Comparison of ENCODE assay signal across 28 mouse cellular contexts in genomic region chr5:104417028-104417427, GRCm38 (mm10). TPM values are rescaled to one million over a fixed set of nuclear protein-coding genes. Genes with fewer than 3 reads are reported as not detected.
DNase-seq lines count a peak whose midpoint lies in the region; ATAC-seq and TF ChIP-seq lines count a peak whose summit lies in the region.
"Had no signal": no experiment of that assay in that cellular context is flagged by ENCODE, and none has a peak within 500 bp of the region (broad histone marks: within the 10 kb centered on the region; RNA-seq: fewer than 3 reads in every experiment).

No protein-coding gene starts in this region.

- no peak for TF ChIP-seq EP300 in stomach, postnatal 0 days (optimal IDR thresholded peaks at IDR 0.05)

- H3K36me3 ChIP-seq in ES-E14 (ENCODE audit: control insufficient read depth, insufficient read depth, low read length, poor library complexity, severe bottlenecking): no peaks in the 10 kb centered on the region
- no peaks in the 10 kb centered on the region for H3K36me3 ChIP-seq in forebrain, embryonic 10.5 days (replicated peaks)
- no peaks in the 10 kb centered on the region for H3K36me3 ChIP-seq in stomach, postnatal 0 days (ENCODE audit: control insufficient read depth, insufficient read depth, low read length)
- H3K36me3 ChIP-seq: embryonic facial prominence, embryonic 12.5 days; embryonic facial prominence, embryonic 15.5 days; G1E; heart, embryonic 10.5 days; heart, embryonic 13.5 days; hindbrain, embryonic 12.5 days; hindbrain, embryonic 15.5 days had no signal

- no peak overlapping the region for H3K4me2 ChIP-seq in stomach, postnatal 0 days (replicated peaks; ENCODE audit: low read depth)
- H3K4me2 ChIP-seq: embryonic facial prominence, embryonic 12.5 days; embryonic facial prominence, embryonic 15.5 days; forebrain, embryonic 13.5 days; heart, embryonic 13.5 days; hindbrain, embryonic 12.5 days; hindbrain, embryonic 15.5 days had no signal

- DNase-seq in 416B (ENCODE audit: low read depth) (peak; percentile 54), ES-E14 (ENCODE audit: low read depth, low spot score) (no peak)
- no peak for DNase-seq in forebrain, embryonic 10.5 days (ENCODE audit: extremely low spot score, low spot score)
- no peak for DNase-seq in stomach, postnatal 0 days (ENCODE audit: low spot score)
- no peak for DNase-seq in left cerebral cortex, adult 18-20 months (ENCODE audit: low spot score in 2 of 2)
- DNase-seq: adrenal gland, adult 8-10 months; adrenal gland, postnatal 25 days; cerebellum, adult 18-20 months; cerebellum, adult 9-10 months; cerebellum, postnatal 14 days; gastrocnemius, adult 2 months; gastrocnemius, postnatal 14 days; heart, adult 2 months; heart, postnatal 14 days; heart, postnatal 4 days had no signal

- no peak for TF ChIP-seq CTCF in stomach, postnatal 0 days (IDR thresholded peaks at IDR 0.05; ENCODE audit: low read depth)

- in situ Hi-C loops in ES-E14 (cut with MboI; ENCODE audit: low sequenced_read_pairs in 2 of 2, unreplicated experiment in 2 of 2): no loop called here

- H3K27ac ChIP-seq in ES-E14 (ENCODE audit: insufficient read depth, low read depth, low read length, poor library complexity, severe bottlenecking): no peak overlapping the region
- no peak overlapping the region for H3K27ac ChIP-seq in forebrain, embryonic 10.5 days
- H3K27ac ChIP-seq in stomach, postnatal 0 days (replicated peaks): no peak overlapping the region
- H3K27ac ChIP-seq: embryonic facial prominence, embryonic 12.5 days; embryonic facial prominence, embryonic 15.5 days; forebrain, embryonic 13.5 days; gastrocnemius, adult 2 months; heart, adult 2 months; heart, embryonic 10.5 days; heart, embryonic 13.5 days; hindbrain, embryonic 12.5 days; hindbrain, embryonic 15.5 days had no signal

- peak; percentile 68 for ATAC-seq in granulocyte monocyte progenitor cell, adult 5-6 weeks (replicated peaks; ENCODE audit: poor library complexity, severe bottlenecking)
- peak; percentile 70 for ATAC-seq in megakaryocyte, adult 5-6 weeks (ENCODE audit: poor library complexity, severe bottlenecking)
- no peak for ATAC-seq in stomach, postnatal 0 days (ENCODE audit: low FRiP score, low TSS enrichment)
- no peak for ATAC-seq in erythroid progenitor cell, adult 5-6 weeks (replicated peaks; ENCODE audit: low FRiP score, poor library complexity, severe bottlenecking)
- ATAC-seq: forebrain, embryonic 13.5 days; forebrain, embryonic 16.5 days; Patski had no signal

- no peaks in the 10 kb centered on the region for H3K4me1 ChIP-seq in ES-E14 (ENCODE audit: control insufficient read depth in 2 of 2, insufficient read depth in 2 of 2, low read length in 2 of 2, poor library complexity in 1 of 2)
- H3K4me1 ChIP-seq in forebrain, embryonic 10.5 days: no peaks in the 10 kb centered on the region
- no peaks in the 10 kb centered on the region for H3K4me1 ChIP-seq in stomach, postnatal 0 days (replicated peaks; ENCODE audit: control insufficient read depth, insufficient read depth)
- H3K4me1 ChIP-seq: embryonic facial prominence, embryonic 12.5 days; embryonic facial prominence, embryonic 15.5 days; heart, embryonic 10.5 days; heart, embryonic 13.5 days; hindbrain, embryonic 12.5 days; hindbrain, embryonic 15.5 days had no signal

- H3K27me3 ChIP-seq in forebrain, embryonic 10.5 days (ENCODE audit: poor library complexity, severe bottlenecking): no peaks in the 10 kb centered on the region
- no peaks in the 10 kb centered on the region for H3K27me3 ChIP-seq in stomach, postnatal 0 days (ENCODE audit: control insufficient read depth, insufficient read depth, low read length)
- H3K27me3 ChIP-seq: embryonic facial prominence, embryonic 12.5 days; embryonic facial prominence, embryonic 15.5 days; forebrain, embryonic 13.5 days; heart, embryonic 13.5 days; hindbrain, embryonic 12.5 days; hindbrain, embryonic 15.5 days; Patski had no signal

- H3K9ac ChIP-seq in ES-E14 (ENCODE audit: insufficient read depth, low read depth, low read length, poor library complexity, severe bottlenecking): no peak overlapping the region
- H3K9ac ChIP-seq in stomach, postnatal 0 days (ENCODE audit: low read length): no peak overlapping the region
- H3K9ac ChIP-seq: embryonic facial prominence, embryonic 12.5 days; embryonic facial prominence, embryonic 15.5 days; forebrain, embryonic 13.5 days; heart, embryonic 13.5 days; hindbrain, embryonic 12.5 days; hindbrain, embryonic 15.5 days had no signal

- no peaks in the 10 kb centered on the region for H3K9me3 ChIP-seq in ES-E14 (ENCODE audit: control insufficient read depth, insufficient read depth, low read depth, low read length)
- H3K9me3 ChIP-seq in forebrain, embryonic 10.5 days: no peaks in the 10 kb centered on the region
- H3K9me3 ChIP-seq in stomach, postnatal 0 days (ENCODE audit: control insufficient read depth, low read length): no peaks in the 10 kb centered on the region
- H3K9me3 ChIP-seq: embryonic facial prominence, embryonic 12.5 days; embryonic facial prominence, embryonic 15.5 days; forebrain, embryonic 13.5 days; heart, embryonic 10.5 days; heart, embryonic 13.5 days; hindbrain, embryonic 12.5 days; hindbrain, embryonic 15.5 days had no signal

- H3K4me3 ChIP-seq in ES-E14 (ENCODE audit: insufficient read depth in 1 of 2, low read depth in 1 of 2, low read length in 2 of 2, poor library complexity in 1 of 2, severe bottlenecking in 1 of 2): no peak overlapping the region
- no peak overlapping the region for H3K4me3 ChIP-seq in forebrain, embryonic 10.5 days
- H3K4me3 ChIP-seq in stomach, postnatal 0 days (ENCODE audit: low read depth, low read length): no peak overlapping the region
- H3K4me3 ChIP-seq: embryonic facial prominence, embryonic 12.5 days; embryonic facial prominence, embryonic 15.5 days; forebrain, embryonic 13.5 days; gastrocnemius, adult 2 months; heart, adult 2 months; heart, embryonic 10.5 days; heart, embryonic 13.5 days; hindbrain, embryonic 12.5 days; hindbrain, embryonic 15.5 days had no signal

- WGBS in forebrain, embryonic 10.5 days: 83% methylated on average over 3 of the region's 3 CpGs
- 67% methylated on average over 3 of the region's 3 CpGs for WGBS in stomach, postnatal 0 days

TF ChIP-seq in ES-E14, 5 proteins besides CTCF, POLR2A, EP300 and RAD21:
- no peak for TF ChIP-seq ZC3H11A (IDR thresholded peaks at IDR 0.05; ENCODE audit: borderline replicate concordance, low read depth, low read length)
- peak; percentile 48; the same call in 1 of the 2 replicates for TF ChIP-seq MAFK (IDR thresholded peaks at IDR 0.05; ENCODE audit: insufficient read depth, low read depth, low read length)

RNA-seq across cellular contexts. Expression of gene Spp1, which starts 17.9 kb away (rescaled TPM):
- 654 and 1,326 TPM in 2 replicates for total RNA-seq in ES-E14 (2012; rRNA removed)
- total RNA-seq in granulocyte monocyte progenitor cell, adult 5-6 weeks (2014; fragmentation: Nextera tagmentation): 3.7 and 6.6 TPM in 2 replicates
- 2.3 and 14.9 TPM in 2 replicates for total RNA-seq in granulocyte monocyte progenitor cell, adult 5-6 weeks (2017)
- total RNA-seq in megakaryocyte, adult 5-6 weeks (2015): 16.5 and 20.4 TPM in 2 replicates
- total RNA-seq in megakaryocyte, adult 5-6 weeks (2017): 9.6 and 11.2 TPM in 2 replicates
- 1.6 and 1.7 TPM in 2 replicates for polyA plus RNA-seq in forebrain, embryonic 10.5 days (2016; fragmentation: Nextera tagmentation; extraction: Ambion mirVana)
- polyA plus RNA-seq in stomach, postnatal 0 days (2015; fragmentation: Nextera tagmentation; extraction: Ambion mirVana): 198 and 233 TPM in 2 replicates
- total RNA-seq in erythroid progenitor cell, adult 5-6 weeks (2015; ENCODE audit: low replicate concordance): 1.3 and 14.8 TPM in 2 replicates
- 2.4 and 3.3 TPM in 2 replicates for total RNA-seq in erythroid progenitor cell, adult 5-6 weeks (2017; ENCODE audit: low replicate concordance)
- 10 to 100 TPM; 13.0 to 18.3 TPM for total RNA-seq in left cerebral cortex, adult 18-20 months (2021)
- total RNA-seq: G1E had no signal
- polyA plus RNA-seq: G1E had no signal

RNA-seq across cellular contexts. Expression of gene Pkd2, which starts 42.2 kb away (rescaled TPM):
- total RNA-seq in ES-E14 (2012; rRNA removed): 38.7 and 64.4 TPM in 2 replicates
- 4.3 and 4.8 TPM in 2 replicates for total RNA-seq in granulocyte monocyte progenitor cell, adult 5-6 weeks (2014; fragmentation: Nextera tagmentation)
- 3.5 TPM in 2 replicates for total RNA-seq in granulocyte monocyte progenitor cell, adult 5-6 weeks (2017)
- 1.8 and 3.0 TPM in 2 replicates for total RNA-seq in megakaryocyte, adult 5-6 weeks (2015)
- total RNA-seq in megakaryocyte, adult 5-6 weeks (2017): 3.3 and 3.4 TPM in 2 replicates
- 7.4 and 7.7 TPM in 2 replicates for polyA plus RNA-seq in forebrain, embryonic 10.5 days (2016; fragmentation: Nextera tagmentation; extraction: Ambion mirVana)
- polyA plus RNA-seq in stomach, postnatal 0 days (2015; fragmentation: Nextera tagmentation; extraction: Ambion mirVana): 5.5 and 6.4 TPM in 2 replicates
- total RNA-seq in erythroid progenitor cell, adult 5-6 weeks (2015; ENCODE audit: low replicate concordance): not detected in 2 replicates
- 0.90 and 1.2 TPM in 2 replicates for total RNA-seq in erythroid progenitor cell, adult 5-6 weeks (2017; ENCODE audit: low replicate concordance)
- 10 to 100 TPM; 28.6 to 30.4 TPM for total RNA-seq in left cerebral cortex, adult 18-20 months (2021)
- polyA plus RNA-seq: G1E had no signal

Comparison
In these comparisons a context has a peak if more than half of its experiments do, and no peak if none do; other contexts are left out.
1. ATAC-seq: peak in granulocyte monocyte progenitor cell, adult 5-6 weeks (single experiment) and megakaryocyte, adult 5-6 weeks (single experiment); none in stomach, postnatal 0 days (single experiment) and erythroid progenitor cell, adult 5-6 weeks (single experiment).
2. RNA of gene Spp1, which starts 17.9 kb away (total RNA-seq): 654 to 1,326 TPM in ES-E14; 13.0 to 18.3 TPM in left cerebral cortex, adult 18-20 months, 9.6 to 20.4 TPM in megakaryocyte, adult 5-6 weeks, 2.3 to 14.9 TPM in granulocyte monocyte progenitor cell, adult 5-6 weeks and 1.3 to 14.8 TPM in erythroid progenitor cell, adult 5-6 weeks; every median in the first group is over 10 times any median in the second.